ENCODE assay signal across 16 mouse cellular contexts in genomic region chr12:25011733-25012367, GRCm38 (mm10). TPM values are rescaled to one million over a fixed set of nuclear protein-coding genes. Genes with fewer than 3 reads are reported as not detected.
DNase-seq lines count a peak whose midpoint lies in the region; ATAC-seq and TF ChIP-seq lines count a peak whose summit lies in the region.
"Had no signal": no experiment of that assay in that cellular context is flagged by ENCODE, and none has a peak within 500 bp of the region (broad histone marks: within the 10 kb centered on the region; RNA-seq: fewer than 3 reads in every experiment).

No protein-coding gene starts in this region.

- H3K9ac ChIP-seq in heart, embryonic 16.5 days (ENCODE audit: low read length), result no peak overlapping the region
- H3K9ac ChIP-seq in heart, embryonic 11.5 days (ENCODE audit: low read depth, low read length), result no peak overlapping the region
- no peak overlapping the region for H3K9ac ChIP-seq in hindbrain, postnatal 0 days (replicated peaks; ENCODE audit: low read length)
- H3K9ac ChIP-seq: kidney, embryonic 15.5 days; limb, embryonic 15.5 days had no signal

- peak overlapping the region; percentile 45; the same call in 1 of the 2 replicates for H3K27ac ChIP-seq in heart, embryonic 16.5 days (ENCODE audit: low read length)
- no peak overlapping the region for H3K27ac ChIP-seq in heart, embryonic 11.5 days (ENCODE audit: low read depth, low read length)
- H3K27ac ChIP-seq in embryonic fibroblast, embryonic 13.5 days (ENCODE audit: insufficient read depth, low read length), result peak overlapping the region; percentile 63; the same call in 1 of the 2 replicates
- peak overlapping the region; percentile 86 for H3K27ac ChIP-seq in thymus, adult 2 months (ENCODE audit: control insufficient read depth, insufficient read depth, low read length)
- H3K27ac ChIP-seq in hindbrain, postnatal 0 days, result no peak overlapping the region
- H3K27ac ChIP-seq: hindbrain, embryonic 10.5 days; kidney, embryonic 15.5 days; limb, embryonic 15.5 days had no signal

- no peak for ATAC-seq in heart, embryonic 16.5 days (replicated peaks; ENCODE audit: extremely low read depth, insufficient read depth, low FRiP score)
- ATAC-seq in heart, embryonic 11.5 days (replicated peaks; ENCODE audit: insufficient number of reproducible peaks, low FRiP score, low TSS enrichment), result no peak
- no peak for ATAC-seq in hindbrain, postnatal 0 days
- ATAC-seq: activated CD4-positive, CD25-positive, alpha-beta regulatory T cell, adult 4 months; midbrain, embryonic 16.5 days had no signal

- H3K9me3 ChIP-seq in heart, embryonic 16.5 days (replicated peaks; ENCODE audit: control insufficient read depth, low read length), result no peaks in the 10 kb centered on the region
- H3K9me3 ChIP-seq in heart, embryonic 11.5 days (replicated peaks; ENCODE audit: control insufficient read depth, low read length), result no peaks in the 10 kb centered on the region
- H3K9me3 ChIP-seq in hindbrain, postnatal 0 days (ENCODE audit: low read length), result no peaks in the 10 kb centered on the region
- H3K9me3 ChIP-seq: G1E; hindbrain, embryonic 10.5 days; kidney, embryonic 15.5 days; limb, embryonic 15.5 days; megakaryocyte, embryonic 14.5 days had no signal

- no peak for TF ChIP-seq POLR2A in embryonic fibroblast, embryonic 13.5 days (IDR thresholded peaks at IDR 0.05; ENCODE audit: low read depth, low read length)
- no peak for TF ChIP-seq POLR2A in thymus, adult 2 months (IDR thresholded peaks at IDR 0.05; ENCODE audit: control insufficient read depth, extremely low read depth, insufficient read depth, low read length, poor library complexity)

- DNase-seq in large intestine, adult 2 months (ENCODE audit: low read depth, low spot score), result peak; percentile 61
- peak; percentile 36 for DNase-seq in thymus, adult 2 months
- DNase-seq in cerebellum, adult 9-11 months, result no peak
- DNase-seq in hindbrain, postnatal 0 days (ENCODE audit: low spot score), result no peak
- no peak for DNase-seq in kidney, postnatal 25 days
- DNase-seq: right cerebral cortex, postnatal 25 days had no signal

- WGBS in heart, embryonic 16.5 days, result 68% methylated on average over 15 of the region's 15 CpGs
- WGBS in heart, embryonic 11.5 days (ENCODE audit: insufficient replicate concordance), result 73% methylated on average over 15 of the region's 15 CpGs
- WGBS in large intestine, adult 2 months, result 28% methylated on average over 15 of the region's 15 CpGs
- 45% methylated on average over 15 of the region's 15 CpGs for WGBS in thymus, adult 2 months
- WGBS in hindbrain, postnatal 0 days, result 80% methylated on average over 15 of the region's 15 CpGs

- H3K27me3 ChIP-seq in heart, embryonic 16.5 days (ENCODE audit: control insufficient read depth, insufficient read depth, low read length), result no peaks in the 10 kb centered on the region
- H3K27me3 ChIP-seq in heart, embryonic 11.5 days (ENCODE audit: control insufficient read depth, insufficient read depth, low read length), result no peaks in the 10 kb centered on the region
- H3K27me3 ChIP-seq in thymus, adult 2 months (ENCODE audit: control insufficient read depth, insufficient read depth, low read length), result no peaks in the 10 kb centered on the region
- no peaks in the 10 kb centered on the region for H3K27me3 ChIP-seq in hindbrain, postnatal 0 days (ENCODE audit: insufficient read depth, low read length)
- H3K27me3 ChIP-seq: kidney, embryonic 15.5 days; limb, embryonic 15.5 days; megakaryocyte, embryonic 14.5 days had no signal

- H3K4me3 ChIP-seq in heart, embryonic 16.5 days (ENCODE audit: low read length), result no peak overlapping the region
- no peak overlapping the region for H3K4me3 ChIP-seq in heart, embryonic 11.5 days (ENCODE audit: low read depth, low read length)
- no peak overlapping the region for H3K4me3 ChIP-seq in embryonic fibroblast, embryonic 13.5 days (ENCODE audit: insufficient read depth, low read length)
- no peak overlapping the region for H3K4me3 ChIP-seq in thymus, adult 2 months (ENCODE audit: control insufficient read depth, insufficient read depth, low read length)
- no peak overlapping the region for H3K4me3 ChIP-seq in hindbrain, postnatal 0 days (ENCODE audit: low read length)
- H3K4me3 ChIP-seq: hindbrain, embryonic 10.5 days; kidney, embryonic 15.5 days; limb, embryonic 15.5 days; megakaryocyte, embryonic 14.5 days had no signal

- no peak overlapping the region for H3K4me2 ChIP-seq in heart, embryonic 16.5 days (ENCODE audit: low read depth, low read length)
- H3K4me2 ChIP-seq in heart, embryonic 11.5 days, result no peak overlapping the region
- H3K4me2 ChIP-seq in hindbrain, postnatal 0 days (ENCODE audit: low read depth, low read length), result no peak overlapping the region
- H3K4me2 ChIP-seq: kidney, embryonic 15.5 days; limb, embryonic 15.5 days had no signal

- H3K4me1 ChIP-seq in heart, embryonic 16.5 days (ENCODE audit: control insufficient read depth, insufficient read depth, low read length), result peaks cover 14% of the 10 kb centered on the region
- no peaks in the 10 kb centered on the region; the same call in 1 of the 2 replicates for H3K4me1 ChIP-seq in heart, embryonic 11.5 days (ENCODE audit: control insufficient read depth, insufficient read depth, low read length)
- peaks cover 20% of the 10 kb centered on the region for H3K4me1 ChIP-seq in embryonic fibroblast, embryonic 13.5 days (ENCODE audit: control insufficient read depth, insufficient read depth, low read length)
- peaks cover 32% of the 10 kb centered on the region for H3K4me1 ChIP-seq in thymus, adult 2 months (replicated peaks; ENCODE audit: control insufficient read depth, insufficient read depth, low read length)
- no peaks in the 10 kb centered on the region for H3K4me1 ChIP-seq in hindbrain, postnatal 0 days (ENCODE audit: insufficient read depth, low read length)
- H3K4me1 ChIP-seq: hindbrain, embryonic 10.5 days; kidney, embryonic 15.5 days; limb, embryonic 15.5 days had no signal

- H3K36me3 ChIP-seq in heart, embryonic 16.5 days (ENCODE audit: control insufficient read depth, insufficient read depth), result peaks cover 63% of the 10 kb centered on the region
- peaks cover 21% of the 10 kb centered on the region for H3K36me3 ChIP-seq in heart, embryonic 11.5 days (ENCODE audit: control insufficient read depth, insufficient read depth, low read length)
- H3K36me3 ChIP-seq in thymus, adult 2 months (ENCODE audit: control insufficient read depth, insufficient read depth, low read length), result peaks cover 53% of the 10 kb centered on the region
- H3K36me3 ChIP-seq in hindbrain, postnatal 0 days (ENCODE audit: insufficient read depth, low read length), result peaks cover 77% of the 10 kb centered on the region

- TF ChIP-seq CTCF in embryonic fibroblast, embryonic 13.5 days (IDR thresholded peaks at IDR 0.05; ENCODE audit: borderline replicate concordance, insufficient read depth, low read length), result no peak
- no peak for TF ChIP-seq CTCF in thymus, adult 2 months (IDR thresholded peaks at IDR 0.05; ENCODE audit: borderline replicate concordance, control insufficient read depth, extremely low read depth, insufficient read depth, low read length, poor library complexity)
- no peak for TF ChIP-seq CTCF in hindbrain, postnatal 0 days (IDR thresholded peaks at IDR 0.05; ENCODE audit: low read depth)

RNA-seq across cellular contexts. Expression of gene Kidins220, which starts 37.1 kb away (rescaled TPM):
- polyA plus RNA-seq in heart, embryonic 16.5 days (2015; fragmentation: Nextera tagmentation; extraction: Ambion mirVana), result 35.5 and 39.6 TPM in 2 replicates
- polyA plus RNA-seq in heart, embryonic 11.5 days (2014; fragmentation: Nextera tagmentation; extraction: Ambion mirVana), result 45.5 and 46.4 TPM in 2 replicates
- polyA plus RNA-seq in embryonic fibroblast, embryonic 13.5 days (2011; ENCODE audit: insufficient read length, low read depth, missing spikeins), result 85.7 and 96.4 TPM in 2 replicates
- polyA plus RNA-seq in large intestine, adult 2 months (2012; rRNA removed), result 8.7 and 18.7 TPM in 2 replicates
- polyA plus RNA-seq in thymus, adult 2 months (2012; rRNA removed), result 72.1 and 76.2 TPM in 2 replicates
- 199 and 230 TPM in 2 replicates for total RNA-seq in hindbrain, postnatal 0 days (2014; rRNA removed)
- 76.5 and 79.6 TPM in 2 replicates for polyA plus RNA-seq in hindbrain, postnatal 0 days (2015; fragmentation: Nextera tagmentation; extraction: Ambion mirVana)

Comparison
In these comparisons a context has a peak if more than half of its experiments do, and no peak if none do; other contexts are left out.
1. H3K27ac ChIP-seq: peak in heart, embryonic 16.5 days (single experiment), embryonic fibroblast, embryonic 13.5 days (single experiment) and thymus, adult 2 months (single experiment); none in heart, embryonic 11.5 days (single experiment) and hindbrain, postnatal 0 days (single experiment).
2. DNase-seq: peak in large intestine, adult 2 months (single experiment) and thymus, adult 2 months (single experiment); none in cerebellum, adult 9-11 months (single experiment), hindbrain, postnatal 0 days (single experiment) and kidney, postnatal 25 days (0 of 2).